In the genomic region with DNA sequence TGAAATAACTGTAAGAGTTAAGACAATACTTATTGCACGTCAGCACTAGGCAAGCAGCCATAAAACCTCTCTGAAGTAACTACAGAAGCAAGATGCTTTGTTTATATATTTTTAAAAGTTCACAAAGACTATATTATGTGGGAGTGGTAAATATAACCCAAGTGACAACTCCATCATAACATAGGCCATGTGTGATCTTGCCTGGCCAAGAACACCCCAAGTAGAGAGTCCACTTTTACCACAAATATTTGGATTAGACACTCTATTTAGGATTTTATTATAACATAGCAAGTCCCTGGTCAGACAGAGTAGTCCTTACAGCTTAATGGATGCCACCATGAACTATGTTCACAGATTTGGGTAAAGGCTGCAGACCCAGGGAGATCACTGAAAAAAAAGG, we compare ENCODE assay signal across 25 mouse cellular contexts. TPM values are rescaled to one million over a fixed set of nuclear protein-coding genes. Genes with fewer than 3 reads are reported as not detected.
A peak's percentile ranks its signal among the peaks of the same experiment; 100 is the strongest.
DNase-seq lines count a peak whose midpoint lies in the region; ATAC-seq and TF ChIP-seq lines count a peak whose summit lies in the region.
"Had no signal": no experiment of that assay in that cellular context is flagged by ENCODE, and none has a peak within 500 bp of the region (broad histone marks: within the 10 kb centered on the region; RNA-seq: fewer than 3 reads in every experiment).

No protein-coding gene starts in this region.

- H3K9ac ChIP-seq in lung, embryonic 14.5 days: no peak overlapping the region
- no peak overlapping the region for H3K9ac ChIP-seq in lung, embryonic 16.5 days (ENCODE audit: low read length)
- H3K9ac ChIP-seq in stomach, embryonic 16.5 days (ENCODE audit: low read length): no peak overlapping the region
- no peak overlapping the region for H3K9ac ChIP-seq in stomach, postnatal 0 days (ENCODE audit: low read length)
- H3K9ac ChIP-seq: embryonic facial prominence, embryonic 12.5 days; forebrain, embryonic 13.5 days; forebrain, embryonic 15.5 days had no signal

- ATAC-seq in lung, embryonic 14.5 days (ENCODE audit: insufficient read depth): peak; percentile 82
- peak; percentile 82 for ATAC-seq in lung, embryonic 16.5 days (ENCODE audit: low read depth)
- ATAC-seq in stomach, embryonic 16.5 days (ENCODE audit: insufficient read depth, low FRiP score): peak; percentile 25; the same call in 1 of the 2 replicates
- ATAC-seq in stomach, postnatal 0 days (ENCODE audit: low FRiP score, low TSS enrichment): no peak
- ATAC-seq: activated CD4-positive, CD25-positive, alpha-beta regulatory T cell, adult 4 months; CD4-positive, CD25-positive, alpha-beta regulatory T cell, adult 4 months; forebrain, embryonic 13.5 days; forebrain, embryonic 15.5 days; Patski had no signal

- WGBS in lung, embryonic 14.5 days: 33% methylated on average over 1 of the region's 1 CpGs
- 45% methylated on average over 1 of the region's 1 CpGs for WGBS in lung, embryonic 16.5 days
- 52% methylated on average over 1 of the region's 1 CpGs for WGBS in stomach, embryonic 16.5 days
- 37% methylated on average over 1 of the region's 1 CpGs for WGBS in stomach, postnatal 0 days

- H3K27ac ChIP-seq in lung, embryonic 14.5 days (ENCODE audit: low read depth): no peak overlapping the region
- H3K27ac ChIP-seq in lung, embryonic 16.5 days (ENCODE audit: low read length): no peak overlapping the region
- H3K27ac ChIP-seq in stomach, embryonic 16.5 days (ENCODE audit: low read length): no peak overlapping the region
- no peak overlapping the region for H3K27ac ChIP-seq in stomach, postnatal 0 days (replicated peaks)
- H3K27ac ChIP-seq: embryonic facial prominence, embryonic 10.5 days; embryonic facial prominence, embryonic 12.5 days; forebrain, embryonic 13.5 days; forebrain, embryonic 15.5 days had no signal

- TF ChIP-seq EP300 in stomach, postnatal 0 days (optimal IDR thresholded peaks at IDR 0.05): no peak

- no peaks in the 10 kb centered on the region for H3K4me1 ChIP-seq in lung, embryonic 14.5 days (ENCODE audit: insufficient read depth)
- H3K4me1 ChIP-seq in lung, embryonic 16.5 days (replicated peaks; ENCODE audit: control insufficient read depth, insufficient read depth, low read length): no peaks in the 10 kb centered on the region
- no peaks in the 10 kb centered on the region for H3K4me1 ChIP-seq in stomach, embryonic 16.5 days (ENCODE audit: control insufficient read depth, insufficient read depth, low read length)
- no peaks in the 10 kb centered on the region for H3K4me1 ChIP-seq in stomach, postnatal 0 days (replicated peaks; ENCODE audit: control insufficient read depth, insufficient read depth)
- H3K4me1 ChIP-seq: embryonic facial prominence, embryonic 10.5 days; embryonic facial prominence, embryonic 12.5 days; forebrain, embryonic 15.5 days had no signal

- peak; percentile 81 for DNase-seq in lung, embryonic 14.5 days
- no peak for DNase-seq in lung, postnatal 36 days
- DNase-seq in lung, postnatal 14 days: no peak
- no peak for DNase-seq in stomach, postnatal 0 days (ENCODE audit: low spot score)
- DNase-seq: adrenal gland, adult 8-10 months; adrenal gland, postnatal 14 days; adrenal gland, postnatal 36 days; B cell, adult 2 months; cerebellum, adult 11-12 months; cerebellum, adult 2 months; cerebellum, adult 9-10 months; cerebellum, postnatal 10 days; cerebellum, postnatal 25 days had no signal

- no peaks in the 10 kb centered on the region for H3K36me3 ChIP-seq in lung, embryonic 14.5 days (ENCODE audit: insufficient read depth)
- H3K36me3 ChIP-seq in lung, embryonic 16.5 days (ENCODE audit: control insufficient read depth, insufficient read depth, low read length): no peaks in the 10 kb centered on the region
- no peaks in the 10 kb centered on the region for H3K36me3 ChIP-seq in stomach, embryonic 16.5 days (ENCODE audit: control insufficient read depth, insufficient read depth, low read length)
- H3K36me3 ChIP-seq in stomach, postnatal 0 days (ENCODE audit: control insufficient read depth, insufficient read depth, low read length): no peaks in the 10 kb centered on the region
- H3K36me3 ChIP-seq: embryonic facial prominence, embryonic 10.5 days; embryonic facial prominence, embryonic 12.5 days; forebrain, embryonic 15.5 days; G1E had no signal

- H3K27me3 ChIP-seq in lung, embryonic 14.5 days (ENCODE audit: insufficient read depth, low read length): no peaks in the 10 kb centered on the region
- H3K27me3 ChIP-seq in lung, embryonic 16.5 days (ENCODE audit: control insufficient read depth, insufficient read depth, low read depth, low read length): no peaks in the 10 kb centered on the region
- no peaks in the 10 kb centered on the region for H3K27me3 ChIP-seq in stomach, embryonic 16.5 days (ENCODE audit: control insufficient read depth, insufficient read depth, low read length)
- no peaks in the 10 kb centered on the region for H3K27me3 ChIP-seq in stomach, postnatal 0 days (ENCODE audit: control insufficient read depth, insufficient read depth, low read length)
- H3K27me3 ChIP-seq: embryonic facial prominence, embryonic 12.5 days; forebrain, embryonic 13.5 days; forebrain, embryonic 15.5 days had no signal

- no peak overlapping the region for H3K4me3 ChIP-seq in lung, embryonic 14.5 days (ENCODE audit: low read depth, low read length)
- no peak overlapping the region for H3K4me3 ChIP-seq in lung, embryonic 16.5 days (ENCODE audit: low read length)
- no peak overlapping the region for H3K4me3 ChIP-seq in stomach, embryonic 16.5 days (replicated peaks; ENCODE audit: low read length)
- H3K4me3 ChIP-seq in stomach, postnatal 0 days (ENCODE audit: low read depth, low read length): no peak overlapping the region
- H3K4me3 ChIP-seq: embryonic facial prominence, embryonic 10.5 days; embryonic facial prominence, embryonic 12.5 days; forebrain, embryonic 13.5 days; forebrain, embryonic 15.5 days had no signal

- no peak overlapping the region for H3K4me2 ChIP-seq in lung, embryonic 14.5 days
- no peak overlapping the region for H3K4me2 ChIP-seq in lung, embryonic 16.5 days (ENCODE audit: low read depth, low read length)
- no peak overlapping the region for H3K4me2 ChIP-seq in stomach, embryonic 16.5 days (ENCODE audit: low read depth, low read length)
- H3K4me2 ChIP-seq in stomach, postnatal 0 days (replicated peaks; ENCODE audit: low read depth): no peak overlapping the region
- H3K4me2 ChIP-seq: embryonic facial prominence, embryonic 12.5 days; forebrain, embryonic 13.5 days; forebrain, embryonic 15.5 days had no signal

- TF ChIP-seq CTCF in lung, embryonic 14.5 days (IDR thresholded peaks at IDR 0.05; ENCODE audit: low read depth): no peak
- no peak for TF ChIP-seq CTCF in stomach, postnatal 0 days (IDR thresholded peaks at IDR 0.05; ENCODE audit: low read depth)

- no peaks in the 10 kb centered on the region for H3K9me3 ChIP-seq in lung, embryonic 14.5 days (ENCODE audit: low read depth, low read length)
- H3K9me3 ChIP-seq in lung, embryonic 16.5 days (ENCODE audit: control insufficient read depth, low read length): no peaks in the 10 kb centered on the region
- H3K9me3 ChIP-seq in stomach, embryonic 16.5 days (replicated peaks; ENCODE audit: control insufficient read depth, low read length): no peaks in the 10 kb centered on the region
- no peaks in the 10 kb centered on the region for H3K9me3 ChIP-seq in stomach, postnatal 0 days (ENCODE audit: control insufficient read depth, low read length)
- H3K9me3 ChIP-seq: embryonic facial prominence, embryonic 10.5 days; embryonic facial prominence, embryonic 12.5 days; forebrain, embryonic 13.5 days; forebrain, embryonic 15.5 days; G1E had no signal

RNA-seq across cellular contexts. Expression of a gene that starts 47.9 kb away (rescaled TPM):
- polyA plus RNA-seq in lung, embryonic 14.5 days (2014; fragmentation: Nextera tagmentation; extraction: Ambion mirVana): 24.8 and 25.3 TPM in 2 replicates
- polyA plus RNA-seq in lung, embryonic 16.5 days (2015; fragmentation: Nextera tagmentation; extraction: Ambion mirVana): 18.9 and 22.8 TPM in 2 replicates
- 19.5 and 20.1 TPM in 2 replicates for polyA plus RNA-seq in stomach, embryonic 16.5 days (2015; fragmentation: Nextera tagmentation; extraction: Ambion mirVana)
- 8.3 and 9.0 TPM in 2 replicates for polyA plus RNA-seq in stomach, postnatal 0 days (2015; fragmentation: Nextera tagmentation; extraction: Ambion mirVana)

RNA-seq across cellular contexts. Expression of a gene that starts 52.3 kb away (rescaled TPM):
- polyA plus RNA-seq in lung, embryonic 14.5 days (2014; fragmentation: Nextera tagmentation; extraction: Ambion mirVana): 33.0 and 35.3 TPM in 2 replicates
- polyA plus RNA-seq in lung, embryonic 16.5 days (2015; fragmentation: Nextera tagmentation; extraction: Ambion mirVana): 40.3 and 48.1 TPM in 2 replicates
- polyA plus RNA-seq in stomach, embryonic 16.5 days (2015; fragmentation: Nextera tagmentation; extraction: Ambion mirVana): 8.8 and 42.3 TPM in 2 replicates
- polyA plus RNA-seq in stomach, postnatal 0 days (2015; fragmentation: Nextera tagmentation; extraction: Ambion mirVana): 22.7 and 23.6 TPM in 2 replicates
- polyA plus RNA-seq: activated CD4-positive, CD25-positive, alpha-beta regulatory T cell, adult 4 months; CD4-positive, CD25-positive, alpha-beta regulatory T cell, adult 4 months; cortical plate, adult 2 months; forebrain, embryonic 11.5 days; forebrain, embryonic 13.5 days; G1E; Patski had no signal
